Mouse (Mus musculus) layer of hippocampus, adult 2 months (tissue): ENCODE results near the gene Oxct2b. TPM values are rescaled to one million over a fixed set of nuclear protein-coding genes. Genes with fewer than 3 reads are reported as not detected.

Experiments
- DNase-seq, 2 experiments: peaks; one replicate each; pipeline ENCODE4 v3.0.0; 2022; ENCODE audit warnings: low spot score in 2 of 2
- H3K27ac ChIP-seq: fragments of 200-600 bp; 2 replicates; pipeline ENCODE4 v1.8.1; 2022
- H3K4me3 ChIP-seq: fragments of 200-600 bp; 2 replicates; pipeline ENCODE4 v1.8.1; 2022; ENCODE audit warnings: mild to moderate bottlenecking
- CTCF ChIP-seq: fragments of 200-600 bp; conservative IDR thresholded peaks from 2 replicates; pipeline ENCODE4 v1.8.1; 2022; ENCODE audit warnings: antibody characterized with exemption, mild to moderate bottlenecking, moderate library complexity
- long read RNA-seq, 2 experiments: library from polyadenylated mRNA; stranded (forward); transcript quantifications; one replicate each; pipeline ENCODE4 v2.0.0; 2021; ENCODE audit warnings: borderline mapping rate in 2 of 2
- total RNA-seq, 2 experiments: library from RNA; stranded (reverse); gene quantifications; 2 replicates each; pipeline ENCODE4 v1.2.3; 2021

Gene Oxct2b
- not detected for total RNA-seq
- long read RNA-seq, experiment 1, result 0 reads
- long read RNA-seq, experiment 2, result 0 reads

GRCm38 (mm10) chr4:123116011-123116410 is at the start of gene Oxct2b:
Oxct2b (plus strand) TSS chr4:123116266.
- TF ChIP-seq CTCF, result no peak
- Histone ChIP-seq H3K4me3 (peak within 1 kb of the TSS; percentile 36), H3K27ac (no peak within 1 kb of the TSS)
- DNase-seq, result no peak

GRCm38 (mm10) chr4:123068646-123069045 is 47.4 kb upstream of the Oxct2b start:
- Histone ChIP-seq H3K4me3 (no peak overlapping the region), H3K27ac (no peak overlapping the region)
- no peak for DNase-seq
- TF ChIP-seq CTCF, result no peak

GRCm38 (mm10) chr4:123071266-123071966 is 44.6 kb upstream of the Oxct2b start:
- TF ChIP-seq CTCF, result peak; percentile 58
- Histone ChIP-seq H3K27ac (no peak overlapping the region), H3K4me3 (no peak overlapping the region)
- peak in 1 of 2 experiments; percentile 41 for DNase-seq

GRCm38 (mm10) chr4:123076928-123077327 is 39.1 kb upstream of the Oxct2b start:
- no peak overlapping the region for H3K27ac ChIP-seq
- TF ChIP-seq CTCF, result no peak
- DNase-seq, result no peak
- no peak overlapping the region for H3K4me3 ChIP-seq

GRCm38 (mm10) chr4:123078231-123078630 is 37.8 kb upstream of the Oxct2b start:
- Histone ChIP-seq H3K4me3 (no peak overlapping the region), H3K27ac (no peak overlapping the region)

GRCm38 (mm10) chr4:123080791-123081190 is 35.3 kb upstream of the Oxct2b start:
- H3K27ac ChIP-seq, result no peak overlapping the region
- H3K4me3 ChIP-seq, result no peak overlapping the region
- TF ChIP-seq CTCF, result no peak
- no peak for DNase-seq

More at GRCm38 (mm10) chr4:123078231-123078630, 37.8 kb upstream of the Oxct2b start:
- DNase-seq, result no peak
- TF ChIP-seq CTCF, result no peak

GRCm38 (mm10) chr4:123082283-123083163 is 33.5 kb upstream of the Oxct2b start:
- Histone ChIP-seq H3K4me3 (no peak overlapping the region), H3K27ac (no peak overlapping the region)
- DNase-seq, result peak; percentile 65 to 74
- TF ChIP-seq CTCF, result peak; percentile 90

- no peak for DNase-seq
- no peak for TF ChIP-seq CTCF
- Histone ChIP-seq H3K4me3 (no peak overlapping the region), H3K27ac (no peak overlapping the region)
Measured at GRCm38 (mm10) chr4:123083323-123083902, 32.7 kb upstream of the Oxct2b start.

GRCm38 (mm10) chr4:123085290-123085689 is 30.8 kb upstream of the Oxct2b start:
- Histone ChIP-seq H3K4me3 (no peak overlapping the region), H3K27ac (no peak overlapping the region)
- TF ChIP-seq CTCF, result no peak
- no peak for DNase-seq

GRCm38 (mm10) chr4:123086381-123086780 is 29.7 kb upstream of the Oxct2b start:
- DNase-seq, result no peak
- TF ChIP-seq CTCF, result peak; percentile 51
- Histone ChIP-seq H3K27ac (no peak overlapping the region), H3K4me3 (no peak overlapping the region)

GRCm38 (mm10) chr4:123092621-123093020 is 23.4 kb upstream of the Oxct2b start:
- no peak for DNase-seq
- no peak for TF ChIP-seq CTCF
- H3K4me3 ChIP-seq, result no peak overlapping the region
- H3K27ac ChIP-seq, result no peak overlapping the region

- DNase-seq, result no peak
- H3K27ac ChIP-seq, result no peak overlapping the region
- H3K4me3 ChIP-seq, result no peak overlapping the region
- TF ChIP-seq CTCF, result no peak
Measured at GRCm38 (mm10) chr4:123093064-123093776, 22.8 kb upstream of the Oxct2b start.
